Comparison of ENCODE assay signal across 28 mouse cellular contexts in genomic region chr3:108959680-108960295, GRCm38 (mm10). TPM values are rescaled to one million over a fixed set of nuclear protein-coding genes. Genes with fewer than 3 reads are reported as not detected.
A peak's percentile ranks its signal among the peaks of the same experiment; 100 is the strongest.
DNase-seq lines count a peak whose midpoint lies in the region; ATAC-seq lines count a peak whose summit lies in the region.
"Had no signal": no experiment of that assay in that cellular context is flagged by ENCODE, and none has a peak within 500 bp of the region (broad histone marks: within the 10 kb centered on the region; RNA-seq: fewer than 3 reads in every experiment).

No protein-coding gene starts in this region.

- H3K27me3 ChIP-seq in midbrain, embryonic 10.5 days (ENCODE audit: low read depth, poor library complexity, severe bottlenecking) = no peaks in the 10 kb centered on the region
- H3K27me3 ChIP-seq in midbrain, embryonic 16.5 days (ENCODE audit: control insufficient read depth, insufficient read depth, low read depth, low read length) = no peaks in the 10 kb centered on the region
- H3K27me3 ChIP-seq: forebrain, embryonic 13.5 days; midbrain, embryonic 15.5 days had no signal

- no peaks in the 10 kb centered on the region for H3K36me3 ChIP-seq in midbrain, embryonic 10.5 days
- no peaks in the 10 kb centered on the region for H3K36me3 ChIP-seq in midbrain, embryonic 16.5 days (ENCODE audit: control insufficient read depth, insufficient read depth, low read length)
- H3K36me3 ChIP-seq: G1E; midbrain, embryonic 15.5 days had no signal

- DNase-seq in cerebellum, postnatal 10 days = peak; percentile 32 to 57
- DNase-seq in cerebellum, postnatal 36 days = no peak
- DNase-seq in kidney, adult 9 months = peak; percentile 30
- DNase-seq in kidney, postnatal 4 days = no peak
- no peak for DNase-seq in midbrain, embryonic 10.5 days (ENCODE audit: low spot score)
- DNase-seq in embryo, embryonic 10 days (ENCODE audit: low spot score) = no peak
- DNase-seq: heart, adult 2 months; heart, postnatal 36 days; right cerebral cortex, postnatal 25 days; thymus, postnatal 14 days had no signal

- H3K4me2 ChIP-seq in midbrain, embryonic 16.5 days (ENCODE audit: low read length) = no peak overlapping the region
- H3K4me2 ChIP-seq: forebrain, embryonic 13.5 days; midbrain, embryonic 15.5 days had no signal

- 76% methylated on average over 13 of the region's 13 CpGs for WGBS in midbrain, embryonic 10.5 days
- whole genome bisulfite sequencing in midbrain, embryonic 16.5 days = 73% methylated on average over 13 of the region's 13 CpGs

- no peak overlapping the region for H3K4me3 ChIP-seq in midbrain, embryonic 10.5 days
- H3K4me3 ChIP-seq in midbrain, embryonic 16.5 days (ENCODE audit: low read depth, low read length) = no peak overlapping the region
- H3K4me3 ChIP-seq: forebrain, embryonic 13.5 days; heart, adult 2 months; megakaryocyte, embryonic 14.5 days; midbrain, embryonic 15.5 days had no signal

- no peak overlapping the region for H3K9ac ChIP-seq in midbrain, embryonic 16.5 days (ENCODE audit: low read depth, low read length)
- H3K9ac ChIP-seq: forebrain, embryonic 13.5 days; midbrain, embryonic 15.5 days had no signal

- H3K27ac ChIP-seq in midbrain, embryonic 10.5 days (replicated peaks) = peak overlapping the region; percentile 42; the same call in 1 of the 2 replicates
- no peak overlapping the region for H3K27ac ChIP-seq in midbrain, embryonic 16.5 days (ENCODE audit: low read length)
- H3K27ac ChIP-seq: forebrain, embryonic 13.5 days; heart, adult 2 months; midbrain, embryonic 15.5 days had no signal

- H3K9me3 ChIP-seq in midbrain, embryonic 10.5 days (replicated peaks) = no peaks in the 10 kb centered on the region
- H3K9me3 ChIP-seq in midbrain, embryonic 16.5 days (replicated peaks; ENCODE audit: control insufficient read depth, low read length, poor library complexity, severe bottlenecking) = no peaks in the 10 kb centered on the region
- H3K9me3 ChIP-seq: forebrain, embryonic 13.5 days; G1E; megakaryocyte, embryonic 14.5 days; midbrain, embryonic 15.5 days had no signal

- H3K4me1 ChIP-seq in midbrain, embryonic 10.5 days = peaks cover 36% of the 10 kb centered on the region
- H3K4me1 ChIP-seq in midbrain, embryonic 16.5 days (ENCODE audit: control insufficient read depth, insufficient read depth, low read length) = peaks cover 17% of the 10 kb centered on the region

- no peak for ATAC-seq in midbrain, embryonic 16.5 days
- ATAC-seq in neutrophil, adult 5-6 weeks (ENCODE audit: extremely low read depth, insufficient number of reproducible peaks, low FRiP score, poor library complexity, severe bottlenecking) = 0 out of 2 replicates have a peak, but pooled peaks have one; percentile 3
- ATAC-seq: forebrain, embryonic 13.5 days; hindbrain, embryonic 16.5 days; intestine, embryonic 16.5 days; midbrain, embryonic 15.5 days had no signal

RNA-seq across cellular contexts. Expression of gene Gm9857, which starts 19.5 kb away (rescaled TPM):
- not detected in 2 replicates for polyA plus RNA-seq in midbrain, embryonic 10.5 days (2016; fragmentation: Nextera tagmentation; extraction: Ambion mirVana)
- polyA plus RNA-seq in midbrain, embryonic 16.5 days (2015; fragmentation: Nextera tagmentation; extraction: Ambion mirVana) = 0.80 TPM in 1 of 2 replicates, not detected in the other
- total RNA-seq in neutrophil, adult 5-6 weeks (2017) = not detected in 2 replicates
- total RNA-seq: adrenal gland, postnatal 36 days; common myeloid progenitor, adult 5-6 weeks; G1E; gastrocnemius, adult 8-10 months; heart, adult 2 months; heart, postnatal 36 days; left cerebral cortex, adult 18-20 months; left cerebral cortex, postnatal 36 days; liver, adult 2 months had no signal
- polyA plus RNA-seq: embryonic facial prominence, embryonic 11.5 days; forebrain, embryonic 13.5 days; G1E; heart, adult 2 months; heart, embryonic 14.5 days; hindbrain, embryonic 16.5 days; intestine, embryonic 16.5 days; liver, adult 2 months; midbrain, embryonic 15.5 days; spleen, adult 2 months; stomach, embryonic 14.5 days had no signal

RNA-seq across cellular contexts. Expression of gene Henmt1, which starts 20.1 kb away (rescaled TPM):
- polyA plus RNA-seq in midbrain, embryonic 10.5 days (2016; fragmentation: Nextera tagmentation; extraction: Ambion mirVana) = 0.62 and 0.67 TPM in 2 replicates
- polyA plus RNA-seq in midbrain, embryonic 16.5 days (2015; fragmentation: Nextera tagmentation; extraction: Ambion mirVana) = 2.9 and 3.0 TPM in 2 replicates
- total RNA-seq in neutrophil, adult 5-6 weeks (2017) = 0.37 TPM in 1 of 2 replicates, not detected in the other
- total RNA-seq: adrenal gland, postnatal 36 days; common myeloid progenitor, adult 5-6 weeks; gastrocnemius, adult 8-10 months; heart, adult 2 months; heart, postnatal 36 days; liver, adult 2 months had no signal
- polyA plus RNA-seq: G1E; heart, adult 2 months; heart, embryonic 14.5 days; liver, adult 2 months had no signal

RNA-seq across cellular contexts. Expression of gene Prpf38b, which starts 48.3 kb away (rescaled TPM):
- polyA plus RNA-seq in midbrain, embryonic 10.5 days (2016; fragmentation: Nextera tagmentation; extraction: Ambion mirVana) = 67.2 and 68.3 TPM in 2 replicates
- polyA plus RNA-seq in midbrain, embryonic 16.5 days (2015; fragmentation: Nextera tagmentation; extraction: Ambion mirVana) = 54.2 and 56.8 TPM in 2 replicates
- total RNA-seq in neutrophil, adult 5-6 weeks (2017) = 333 and 503 TPM in 2 replicates

Comparison
In these comparisons a context has a peak if more than half of its experiments do, and no peak if none do; other contexts are left out.
1. DNase-seq: peak in cerebellum, postnatal 10 days (2 of 2) and kidney, adult 9 months (single experiment); none in cerebellum, postnatal 36 days (0 of 2), kidney, postnatal 4 days (0 of 2), midbrain, embryonic 10.5 days (single experiment) and embryo, embryonic 10 days (single experiment).